Mouse (Mus musculus) gastrocnemius, adult 8-10 months (tissue): ENCODE measurements around the gene Ncln. TPM values are rescaled to one million over a fixed set of nuclear protein-coding genes. Genes with fewer than 3 reads are reported as not detected.

ENCODE experiments used
- DNase-seq, 2 experiments: peaks; one replicate each; pipeline ENCODE4 v3.0.0; 2022; ENCODE audit warnings: low spot score in 2 of 2
- total RNA-seq, 4 experiments: library from RNA; stranded (reverse); gene quantifications; 2 replicates each; pipeline ENCODE4 v1.2.4; 2022

Ncln gene
- total RNA-seq, 4 experiments from 2014 or later, result 41.6 to 49.3 (median 43.1) TPM

DNA sequence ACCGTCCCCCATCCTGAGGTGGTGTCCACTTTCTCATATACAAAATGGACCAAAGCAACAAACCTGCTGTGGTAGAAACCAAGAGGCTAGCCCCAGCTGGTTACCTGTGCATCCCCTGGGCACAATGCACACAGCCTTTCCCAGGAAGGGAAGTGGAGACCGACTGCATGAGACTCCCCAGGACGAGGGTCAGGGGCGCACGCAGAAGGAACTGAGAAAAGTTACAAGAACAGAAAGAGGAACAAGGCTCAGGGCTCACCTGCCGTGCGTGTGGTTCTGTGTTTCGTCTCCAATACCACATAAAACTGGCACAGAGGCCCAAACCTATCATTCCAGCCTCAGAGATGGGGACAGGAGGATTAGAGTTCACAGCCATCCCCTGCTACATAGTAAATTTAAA is 21.0 kb upstream of the Ncln start:
- no peak for DNase-seq

DNA sequence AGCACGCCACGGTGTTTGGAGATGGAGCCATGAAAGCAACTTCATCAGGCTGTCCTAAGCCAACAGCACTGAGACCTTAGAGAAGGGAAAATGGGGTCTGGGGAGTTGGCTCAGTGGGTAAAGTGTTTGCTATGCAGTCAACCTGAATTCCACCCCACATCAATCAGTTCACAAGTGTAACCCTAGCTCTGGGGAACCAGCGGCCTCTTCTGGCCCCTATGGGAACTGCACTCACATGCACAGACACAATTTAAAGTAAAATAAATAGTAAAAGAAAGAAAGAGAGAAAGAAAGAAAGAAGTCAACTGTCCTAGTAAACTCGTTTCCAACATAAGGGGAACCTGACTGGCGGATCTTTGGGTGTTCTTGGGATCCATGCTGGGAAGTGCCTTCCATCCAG is 17.6 kb upstream of the Ncln start:
- DNase-seq, result no peak

DNA sequence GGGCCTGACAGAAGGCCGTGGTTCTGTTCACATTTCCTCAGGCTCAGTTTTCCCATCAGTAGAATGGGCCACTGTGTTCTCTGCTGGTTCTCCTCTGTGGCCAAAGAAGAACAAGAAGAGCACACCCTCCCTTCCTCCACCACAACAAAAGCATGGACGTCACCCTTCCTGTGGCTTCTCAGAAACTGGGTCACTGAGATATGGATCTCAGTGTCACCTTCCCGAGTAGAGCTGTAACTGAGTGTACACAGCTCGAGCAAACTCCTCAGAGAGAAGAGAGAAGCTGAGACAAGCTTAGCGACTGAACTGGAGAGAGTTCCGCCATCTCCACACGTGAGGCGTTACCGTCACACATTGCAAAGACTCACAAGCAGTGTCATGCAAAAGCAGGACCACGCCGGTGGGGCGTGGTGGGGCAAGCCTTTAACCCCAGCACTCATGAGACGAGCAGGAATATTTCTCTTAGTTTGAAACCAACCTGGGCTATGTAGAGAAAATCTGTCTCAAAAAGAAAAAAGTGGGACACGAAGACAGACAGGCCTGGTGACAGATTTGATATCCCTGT is 14.1 kb upstream of the Ncln start:
- DNase-seq, result no peak

DNA sequence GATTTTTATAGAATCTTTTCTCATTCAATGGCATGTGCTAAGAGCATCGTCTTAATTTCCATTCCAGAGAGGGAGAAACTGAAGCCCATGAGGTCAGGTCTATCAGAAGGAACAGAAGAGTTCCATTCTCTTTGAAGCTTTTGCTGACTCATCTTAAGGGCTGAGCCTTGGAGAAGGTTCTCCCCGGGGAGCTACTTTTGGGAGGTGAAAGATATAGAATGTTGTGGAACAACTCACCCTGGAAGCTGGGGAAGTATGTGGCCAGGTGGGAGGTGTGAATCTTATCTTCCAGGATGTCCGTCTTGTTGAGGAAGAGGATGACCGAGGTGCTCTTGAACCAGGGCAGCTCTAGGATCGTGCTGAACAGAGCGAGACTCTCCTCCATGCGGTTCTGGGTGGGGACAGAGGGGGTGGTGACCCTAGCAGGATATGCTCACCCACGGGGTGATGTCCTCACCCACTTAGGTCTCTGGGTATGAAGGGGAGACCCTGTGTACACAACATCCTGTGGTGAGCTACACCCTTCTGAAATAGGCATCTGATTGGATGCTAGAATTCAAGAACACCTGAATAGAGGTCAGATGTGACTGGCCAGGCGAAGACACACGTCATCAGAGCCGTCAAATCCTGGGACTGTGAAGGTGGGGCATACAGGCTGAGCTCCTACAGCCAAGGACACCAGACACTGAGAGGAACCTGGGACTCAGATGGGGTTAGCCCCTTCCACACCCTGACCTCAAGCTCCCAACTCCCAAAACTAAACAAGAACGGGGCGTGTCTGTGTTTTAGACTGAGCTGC is 11.7 kb upstream of the Ncln start:
- DNase-seq, result no peak

DNA sequence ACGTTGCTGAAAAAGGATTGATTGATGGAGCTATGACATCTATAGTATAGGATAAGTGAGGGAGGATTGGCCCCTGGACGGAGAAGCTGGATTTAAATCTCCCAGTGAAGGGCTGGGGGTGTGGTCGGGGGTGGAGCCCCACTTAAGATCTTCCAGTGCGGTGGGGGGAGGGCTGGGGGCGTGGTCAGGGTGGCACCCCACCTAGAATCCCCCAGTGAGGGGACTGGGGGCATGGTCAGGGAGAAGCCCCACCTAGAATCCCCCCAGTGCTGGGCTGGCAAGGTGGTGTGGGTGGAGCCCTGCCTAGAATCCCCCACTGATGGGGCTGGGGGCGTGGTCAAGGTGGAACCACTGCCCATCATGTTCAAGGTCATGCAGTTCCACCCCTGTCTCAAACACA is 10.9 kb upstream of the Ncln start:
- DNase-seq, result no peak

DNA sequence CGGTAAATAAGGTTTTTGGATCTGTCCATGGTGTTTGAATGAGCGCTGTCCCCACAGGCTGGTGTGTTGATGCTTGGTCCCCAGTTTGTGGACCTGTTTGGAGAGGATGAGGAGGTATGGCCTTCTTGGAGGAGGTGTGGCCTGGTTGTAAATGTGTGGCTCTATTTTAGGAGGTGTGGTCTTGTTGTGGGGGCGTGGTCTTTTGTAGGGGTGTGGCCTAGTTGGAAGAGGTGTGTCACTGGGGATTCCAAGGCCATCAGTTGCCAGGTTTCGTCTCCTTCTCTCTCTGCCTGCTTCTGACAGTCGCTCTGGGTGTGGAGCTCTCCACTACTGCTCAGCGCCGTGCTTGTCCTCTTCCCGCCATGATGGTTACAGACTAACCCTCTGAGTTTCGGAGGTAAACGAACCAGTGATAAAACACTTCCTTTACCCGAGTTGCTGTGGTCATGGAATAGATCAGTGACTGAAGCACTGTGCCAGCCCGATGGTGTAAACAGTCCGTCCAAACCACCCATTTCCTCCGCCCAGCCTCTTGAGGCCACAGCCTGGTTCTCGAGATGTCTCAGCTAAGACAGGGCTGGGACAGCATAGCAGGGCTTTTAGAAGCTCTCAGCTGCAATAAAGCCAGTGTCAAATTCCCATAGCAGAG is 8.9 kb upstream of the Ncln start:
- no peak for DNase-seq

DNA sequence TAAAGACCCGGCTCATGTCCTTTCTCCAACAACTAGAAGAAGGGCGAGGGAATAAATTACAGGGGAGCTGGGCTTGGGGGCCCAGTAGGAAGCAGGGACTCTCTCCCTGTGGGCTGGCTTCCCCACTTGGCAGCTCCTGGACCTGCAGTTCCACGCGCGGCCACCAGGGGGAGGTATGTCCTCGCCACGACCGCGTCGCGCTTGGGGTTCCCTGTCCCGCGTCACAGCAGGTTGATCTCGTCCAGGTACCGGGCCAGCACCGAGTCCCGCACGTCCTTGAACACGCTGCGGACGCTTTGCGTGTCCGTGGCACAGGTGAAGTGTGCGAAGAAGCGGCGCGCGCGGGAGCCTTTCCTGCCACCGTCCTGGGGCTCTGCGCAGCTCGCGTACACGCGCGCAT is 6.5 kb upstream of the Ncln start:
- DNase-seq, result peak; percentile 81 to 82

DNA sequence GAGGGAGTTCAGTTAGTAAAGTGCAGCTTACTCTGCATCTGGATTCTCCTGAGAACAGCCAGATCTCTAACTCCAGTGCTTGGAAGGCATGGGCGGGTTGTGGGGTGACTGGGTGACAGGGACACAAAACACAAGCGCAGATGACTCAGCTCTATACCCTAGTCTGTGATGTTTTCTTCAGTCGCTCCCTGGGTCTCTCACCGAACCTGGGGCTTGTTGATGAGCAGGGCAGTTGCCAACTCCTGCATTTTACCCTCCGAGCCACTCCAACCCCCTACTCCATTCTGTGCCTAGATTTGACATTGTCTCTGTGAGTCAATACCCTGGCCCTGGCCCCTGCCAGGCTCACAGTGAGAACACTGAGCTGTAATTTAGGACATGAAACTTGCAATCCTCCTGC is 5.7 kb upstream of the Ncln start:
- DNase-seq, result no peak

DNA sequence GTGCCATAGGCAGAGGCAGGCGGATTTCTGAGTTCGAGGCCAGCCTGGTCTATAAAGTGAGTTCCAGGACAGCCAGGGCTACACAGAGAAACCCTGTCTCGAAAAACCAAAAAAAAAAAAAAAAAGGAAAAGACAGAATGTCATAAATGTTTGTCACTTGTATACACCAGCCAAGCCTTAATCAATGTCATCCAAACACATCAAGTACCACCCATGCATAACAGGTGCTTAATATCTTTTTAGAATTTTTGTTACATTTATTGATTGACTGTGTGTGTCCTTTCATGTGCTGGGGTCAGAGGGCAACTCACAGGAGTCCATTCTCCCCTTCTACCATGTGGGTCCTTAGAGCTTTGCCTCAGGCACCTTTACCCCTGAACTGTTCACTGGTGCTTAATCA is 3.8 kb upstream of the Ncln start, which contains the start of gene S1pr4:
Gene S1pr4 (minus strand): TSS at position 101 of the 400 bp plus-strand sequence.
- no peak for DNase-seq

DNA sequence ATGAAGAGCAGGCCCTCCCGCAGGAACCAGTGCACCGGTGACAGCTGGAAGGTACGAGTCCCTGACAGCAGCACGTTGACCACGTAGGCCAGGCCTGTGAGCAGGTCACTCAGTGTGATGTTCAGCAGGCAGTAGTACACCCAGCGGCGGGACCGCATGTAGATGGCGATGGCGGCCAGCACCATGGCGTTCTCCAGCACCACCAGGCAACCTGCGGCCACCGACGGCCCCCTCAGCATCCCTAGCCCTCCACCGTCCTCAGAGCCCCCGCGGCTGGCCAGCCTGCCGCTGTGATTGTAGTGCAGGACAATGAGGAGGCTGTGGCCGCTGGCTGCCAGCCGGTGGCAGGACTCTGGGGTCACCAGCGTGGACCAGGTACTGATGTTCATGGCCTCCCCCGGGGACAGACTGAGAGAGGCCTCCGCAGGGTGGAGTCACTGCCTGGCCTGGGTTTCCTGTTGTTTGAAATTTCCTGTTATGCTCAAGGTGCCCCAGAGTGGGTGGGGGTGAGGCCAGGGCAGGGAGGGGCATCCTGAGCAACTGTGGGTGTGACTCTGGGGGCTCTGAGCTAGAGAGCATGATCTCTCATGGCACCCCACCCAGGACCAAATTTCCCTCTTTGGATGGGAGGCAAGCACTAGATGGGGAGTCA is 3.2 kb upstream of the Ncln start:
- no peak for DNase-seq

DNA sequence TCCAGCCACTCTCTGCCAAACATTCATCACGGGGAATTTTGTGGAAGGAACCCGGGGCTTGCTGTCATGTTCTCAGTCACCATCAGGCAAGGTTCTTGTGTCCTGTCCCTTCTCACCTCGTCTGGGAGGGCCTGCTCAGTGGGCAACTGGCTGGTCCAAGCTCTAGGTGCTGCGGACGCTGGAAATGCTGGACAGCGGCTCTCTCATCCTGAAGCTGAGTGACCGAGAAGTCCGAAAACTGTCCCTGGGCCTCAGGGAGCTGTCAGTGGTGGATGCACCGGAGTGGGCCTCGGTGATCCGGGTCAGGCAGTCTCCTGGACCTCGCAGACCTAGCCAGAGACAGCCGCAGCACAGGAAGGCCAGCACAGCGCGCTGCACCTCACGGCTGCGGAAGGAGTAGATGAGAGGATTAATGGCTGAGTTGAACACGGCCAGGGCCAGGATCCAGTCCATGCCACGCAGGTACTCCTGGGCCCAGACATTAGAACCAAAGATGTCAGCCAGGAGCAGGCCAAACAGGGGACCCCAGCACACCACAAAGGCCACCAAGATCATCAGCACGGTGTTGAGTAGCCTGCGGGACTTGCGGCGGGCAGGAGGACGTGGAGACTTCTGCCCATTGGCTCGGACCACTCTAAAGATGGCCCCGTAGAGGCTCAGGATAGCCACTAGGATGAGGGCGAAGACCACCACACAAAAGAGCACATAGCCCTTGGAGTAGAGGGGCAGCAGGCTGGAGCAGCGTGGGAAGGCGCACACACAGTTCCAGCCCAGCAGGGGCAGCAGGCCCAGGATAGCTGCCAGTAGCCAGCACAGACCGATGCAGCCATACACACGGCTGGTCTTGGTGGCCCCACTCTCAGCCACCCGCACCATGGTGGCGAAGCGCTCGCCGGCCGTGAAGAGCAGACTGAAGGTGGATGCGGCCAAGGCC is 2.4 kb upstream of the Ncln start:
- DNase-seq, result no peak

DNA sequence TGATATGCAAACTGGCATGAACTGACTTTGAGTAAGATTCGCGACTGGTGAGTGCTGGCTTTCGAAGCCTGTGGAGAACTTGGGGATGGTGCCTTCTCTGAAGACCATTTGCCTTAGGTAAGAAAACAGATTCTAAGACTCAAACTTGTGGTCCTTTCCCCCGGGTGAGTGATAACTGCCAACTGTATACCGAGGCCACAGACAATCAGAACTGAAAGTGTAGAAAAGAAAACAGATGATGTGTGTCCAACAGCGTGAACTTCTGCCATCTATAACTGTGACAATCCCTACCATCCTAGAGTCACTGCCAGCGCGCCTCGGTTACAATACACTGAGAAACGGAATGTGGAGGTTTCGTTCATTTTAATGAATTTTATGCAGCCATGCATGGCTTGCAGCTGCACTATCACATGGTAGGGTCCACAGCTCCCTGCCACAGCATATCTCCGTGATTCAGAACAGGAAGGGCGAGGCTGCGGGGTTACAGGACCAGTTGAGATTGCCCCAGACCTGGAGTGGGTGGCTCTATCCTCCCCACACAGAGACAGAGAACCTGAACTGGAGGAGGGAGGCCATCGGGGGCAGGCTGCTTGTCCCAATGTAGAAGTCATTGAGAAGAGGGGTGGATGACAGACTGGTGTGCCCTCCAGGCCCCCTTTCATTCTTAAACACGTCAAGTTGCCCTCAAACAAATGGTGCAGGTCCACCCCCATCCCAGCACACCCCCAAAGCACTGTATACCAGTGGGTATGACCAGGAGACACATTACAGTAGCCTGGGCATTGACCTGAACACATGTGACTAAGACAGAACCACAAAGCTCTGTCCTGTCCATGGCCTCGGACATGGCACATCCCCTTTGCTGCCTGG is 1.4 kb upstream of the Ncln start:
- DNase-seq, result no peak

DNA sequence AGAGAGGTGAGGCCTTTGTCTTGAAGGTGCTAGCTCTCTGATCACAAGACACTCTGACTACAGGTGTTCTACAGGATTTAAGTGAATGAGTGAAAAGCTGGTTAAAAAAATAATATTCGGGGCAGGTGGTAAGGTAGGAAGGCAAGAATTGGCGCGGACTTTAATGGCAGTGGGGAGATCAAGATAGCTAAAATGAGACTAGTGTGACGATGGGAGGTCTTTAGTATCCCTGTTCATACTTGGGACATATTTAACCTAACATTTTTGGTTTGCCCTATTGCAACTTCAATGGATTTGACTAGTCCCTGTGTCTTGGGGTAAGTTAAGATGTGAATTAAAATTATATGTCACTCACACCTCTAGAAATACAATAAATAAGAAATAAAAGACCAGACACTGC is 777 bp upstream of the Ncln start:
- DNase-seq, result no peak

DNA sequence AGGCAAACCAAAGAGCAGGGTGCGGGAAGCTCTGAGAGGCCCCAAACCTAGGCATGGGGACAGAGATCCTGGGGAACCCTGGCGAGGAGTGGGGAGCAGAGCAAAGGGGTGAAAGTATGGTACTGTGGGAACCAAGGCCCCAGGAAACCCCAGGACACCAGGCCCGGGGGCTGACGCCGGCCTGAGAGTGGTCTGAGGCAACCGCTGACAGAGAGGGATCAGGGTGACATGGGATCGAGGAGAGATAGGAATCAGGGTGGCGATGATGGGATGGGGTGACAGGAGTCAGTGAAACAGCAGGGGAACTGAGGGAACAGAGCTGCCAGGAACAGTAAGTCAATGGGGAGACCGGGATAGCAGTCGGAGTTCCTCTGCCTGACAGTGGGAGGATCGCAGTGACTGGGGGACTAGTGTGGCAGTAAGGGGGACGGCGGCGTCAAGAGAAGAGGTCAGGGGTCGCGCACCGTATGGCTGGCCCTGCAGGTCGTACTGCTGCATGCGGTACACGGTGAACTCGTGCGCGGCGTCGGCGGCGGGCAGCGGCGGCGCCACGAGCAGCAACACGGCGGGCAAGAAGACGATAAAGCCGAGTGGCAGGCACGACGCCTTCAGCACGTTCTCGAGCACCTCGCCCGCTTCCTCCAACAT is 452 bp downstream of the Ncln start:
- no peak for DNase-seq

DNA sequence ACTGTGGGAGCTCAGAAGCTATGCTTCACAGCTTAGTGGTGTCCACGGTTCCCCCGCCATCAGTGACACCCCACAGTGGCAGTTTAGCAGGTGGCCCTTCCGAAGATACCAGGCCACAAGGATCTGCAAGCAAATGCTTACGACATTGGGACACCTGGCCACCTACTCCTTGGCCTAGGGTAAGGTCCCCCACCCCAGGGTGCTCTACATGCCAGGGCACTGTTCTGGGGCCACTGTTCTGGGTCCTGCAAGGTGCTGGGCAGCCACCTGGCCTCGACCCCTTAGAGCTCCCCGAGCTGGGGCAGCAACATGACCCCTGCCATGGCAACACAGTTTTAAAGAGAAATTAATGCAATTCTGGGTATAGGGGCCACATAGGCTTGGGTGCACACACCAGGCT is 1.0 kb downstream of the Ncln start:
- no peak for DNase-seq

DNA sequence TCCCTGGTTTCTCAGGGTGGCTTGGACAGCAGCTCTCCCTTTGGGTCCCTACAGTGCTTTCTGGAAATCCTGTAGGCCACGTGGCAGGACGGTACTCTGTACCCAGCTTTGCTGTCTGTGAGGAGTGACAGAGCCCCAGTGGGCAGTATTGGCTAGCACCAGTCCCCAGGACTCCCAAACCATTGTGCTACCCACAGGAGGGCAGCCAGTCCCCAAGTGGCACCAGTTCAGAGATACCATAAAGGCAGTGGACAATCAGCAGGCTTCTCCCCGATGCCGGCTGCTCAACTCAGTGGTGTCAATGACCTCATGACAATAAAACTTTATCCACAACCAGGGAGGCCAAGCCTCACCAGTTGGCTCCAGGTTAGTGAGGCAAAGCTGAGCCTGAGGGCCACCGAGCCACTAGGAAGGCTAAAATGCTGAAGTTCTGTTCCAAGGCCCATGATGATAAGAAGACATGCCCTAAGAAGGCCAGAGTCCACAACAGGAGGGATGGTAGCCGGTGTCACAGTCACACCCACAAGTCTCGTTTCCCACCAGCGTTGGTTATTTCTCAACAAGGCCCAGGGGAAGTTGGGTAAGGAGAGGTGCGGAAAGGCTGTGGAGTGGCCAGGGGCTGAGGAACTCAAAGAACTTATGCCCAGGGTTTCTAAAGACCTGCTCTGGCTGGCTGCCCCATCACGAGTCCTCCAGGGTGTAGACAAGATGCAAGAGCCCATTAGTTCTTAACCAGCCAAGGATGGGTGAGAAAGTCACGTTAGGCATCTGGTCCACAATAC is 1.7 kb downstream of the Ncln start:
- no peak for DNase-seq

DNA sequence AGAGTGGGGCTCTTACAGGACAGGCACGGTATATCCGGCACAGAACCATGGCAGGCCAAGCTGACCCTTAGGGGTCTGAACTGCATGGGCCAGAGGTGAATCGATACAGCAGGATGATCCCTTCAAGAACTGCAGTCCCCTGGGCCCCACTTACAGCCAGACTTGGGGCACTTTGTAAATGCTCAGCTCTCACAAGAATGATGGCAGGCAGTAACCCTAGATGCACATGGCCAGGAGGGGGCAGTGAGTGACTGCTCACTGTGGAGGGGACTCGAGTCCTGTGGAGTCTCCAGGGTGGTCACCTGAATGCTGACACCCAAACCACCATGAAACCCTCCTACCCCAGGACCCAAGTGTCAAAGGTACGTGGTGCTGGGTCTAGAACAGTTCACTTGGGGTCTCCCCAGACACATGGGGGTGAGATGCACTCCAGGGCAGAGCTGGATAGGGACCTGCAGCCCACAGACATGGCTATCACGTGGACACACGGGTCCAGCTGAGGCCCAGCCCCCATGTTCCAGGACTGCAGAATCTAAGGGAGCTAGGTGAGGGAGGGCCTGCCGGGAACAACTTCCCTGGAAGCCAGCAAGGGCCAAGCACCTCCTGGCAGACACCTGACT is 2.5 kb downstream of the Ncln start:
- no peak for DNase-seq

DNA sequence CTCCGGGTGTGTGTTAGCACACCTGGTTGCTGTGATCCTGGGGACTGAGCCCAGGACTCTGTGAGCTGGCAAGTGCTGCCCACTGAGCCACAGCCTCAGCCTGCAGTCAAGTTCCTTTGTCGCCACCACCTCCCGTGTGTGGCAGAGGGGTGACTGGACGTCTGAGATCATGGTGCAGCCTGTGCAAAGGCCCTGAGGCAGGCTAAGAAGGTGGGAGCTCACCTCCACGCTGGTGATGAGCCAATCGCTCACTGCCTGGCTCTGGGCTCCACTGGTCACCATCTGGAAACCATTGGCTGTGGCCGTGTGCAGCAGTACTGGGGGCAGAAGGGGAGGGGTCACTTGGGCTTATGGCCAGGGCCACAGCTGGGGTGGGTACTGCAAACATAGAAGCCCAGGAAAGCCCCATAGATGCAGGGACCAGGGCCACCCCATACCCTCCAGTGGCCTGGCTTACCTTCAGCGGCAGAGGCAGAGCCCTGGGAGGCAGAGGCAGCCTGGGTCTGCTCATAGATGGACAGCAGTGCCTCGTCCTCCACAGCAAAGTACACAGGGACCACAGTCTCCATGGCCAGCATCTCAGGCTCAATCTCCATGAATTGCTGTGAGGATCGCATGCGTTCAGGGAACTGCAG is 3.5 kb downstream of the Ncln start:
- no peak for DNase-seq
